Mouse (Mus musculus): ENCODE measurements around the gene Desi1. TPM values are rescaled to one million over a fixed set of nuclear protein-coding genes. Genes with fewer than 3 reads are reported as not detected.

The Desi1 gene
- polyA plus RNA-seq (2015; fragmentation: Nextera tagmentation; extraction: Ambion mirVana): 23.0 and 23.4 TPM in 2 replicates

- Histone ChIP-seq H3K4me3 (replicated peaks) (no peak within 1 kb of the TSS), H3K36me3 (peaks cover 29% of the 10 kb centered on the region), H3K27me3 (replicated peaks) (no peaks in the 10 kb centered on the region), H3K9me3 (no peaks in the 10 kb centered on the region), H3K4me2 (no peak within 1 kb of the TSS), H3K27ac (no peak within 1 kb of the TSS), H3K4me1 (no peaks in the 10 kb centered on the region), H3K9ac (no peak within 1 kb of the TSS)
- no peak for ATAC-seq (ENCODE audit: insufficient read depth, low FRiP score, low read depth)
- 91% methylated on average over 4 of the region's 4 CpGs for WGBS
Measured at GRCm38 (mm10) chr15:82033762-82034161, at the start of gene Desi1. Desi1 (minus strand) TSS chr15:82033862.

GRCm38 (mm10) chr15:82081161-82081560 lies 47.5 kb upstream of the Desi1 start:
- Histone ChIP-seq H3K9me3 (no peaks in the 10 kb centered on the region), H3K9ac (no peak overlapping the region), H3K36me3 (no peaks in the 10 kb centered on the region), H3K27ac (no peak overlapping the region), H3K4me1 (no peaks in the 10 kb centered on the region), H3K4me3 (replicated peaks) (no peak overlapping the region), H3K27me3 (replicated peaks) (no peaks in the 10 kb centered on the region), H3K4me2 (no peak overlapping the region)
- WGBS: 27% methylated on average over 7 of the region's 7 CpGs
- no peak for ATAC-seq (ENCODE audit: insufficient read depth, low FRiP score, low read depth)

GRCm38 (mm10) chr15:82079883-82080282 lies 46.2 kb upstream of the Desi1 start:
- no peaks in the 10 kb centered on the region for H3K4me1 ChIP-seq
- no peaks in the 10 kb centered on the region for H3K27me3 ChIP-seq (replicated peaks)
- no peak overlapping the region for H3K4me3 ChIP-seq (replicated peaks)
- 50% methylated on average over 10 of the region's 10 CpGs for WGBS
- H3K9ac ChIP-seq: no peak overlapping the region
- no peak for ATAC-seq (ENCODE audit: insufficient read depth, low FRiP score, low read depth)
- H3K4me2 ChIP-seq: no peak overlapping the region
- no peaks in the 10 kb centered on the region for H3K36me3 ChIP-seq
- no peak overlapping the region for H3K27ac ChIP-seq
- H3K9me3 ChIP-seq: no peaks in the 10 kb centered on the region

GRCm38 (mm10) chr15:82073490-82073889 lies 39.8 kb upstream of the Desi1 start:
- WGBS: 74% methylated on average over 7 of the region's 7 CpGs
- Histone ChIP-seq H3K36me3 (no peaks in the 10 kb centered on the region), H3K4me3 (replicated peaks) (no peak overlapping the region), H3K4me1 (peaks cover 5% of the 10 kb centered on the region; the same call in 1 of the 2 replicates), H3K9ac (no peak overlapping the region), H3K27ac (no peak overlapping the region), H3K4me2 (no peak overlapping the region), H3K27me3 (replicated peaks) (peaks cover 21% of the 10 kb centered on the region), H3K9me3 (no peaks in the 10 kb centered on the region)
- ATAC-seq (ENCODE audit: insufficient read depth, low FRiP score, low read depth): no peak

- H3K9ac ChIP-seq: no peak overlapping the region
- H3K4me1 ChIP-seq: peaks cover 5% of the 10 kb centered on the region; the same call in 1 of the 2 replicates
- H3K27ac ChIP-seq: no peak overlapping the region
- H3K4me2 ChIP-seq: no peak overlapping the region
- no peak overlapping the region for H3K4me3 ChIP-seq (replicated peaks)
- no peaks in the 10 kb centered on the region for H3K9me3 ChIP-seq
- peaks cover 25% of the 10 kb centered on the region for H3K27me3 ChIP-seq (replicated peaks)
- H3K36me3 ChIP-seq: no peaks in the 10 kb centered on the region
- no peak for ATAC-seq (ENCODE audit: insufficient read depth, low FRiP score, low read depth)
- WGBS: 87% methylated on average over 26 of the region's 26 CpGs
Measured at GRCm38 (mm10) chr15:82071816-82072469, 38.3 kb upstream of the Desi1 start.

- Histone ChIP-seq H3K36me3 (no peaks in the 10 kb centered on the region), H3K4me3 (replicated peaks) (no peak within 1 kb of the TSS), H3K9ac (no peak within 1 kb of the TSS), H3K27ac (no peak within 1 kb of the TSS), H3K27me3 (replicated peaks) (peaks cover 25% of the 10 kb centered on the region), H3K4me2 (peak within 1 kb of the TSS; percentile 33; the same call in 1 of the 2 replicates), H3K4me1 (peaks cover 5% of the 10 kb centered on the region; the same call in 1 of the 2 replicates), H3K9me3 (no peaks in the 10 kb centered on the region)
- WGBS: 17% methylated on average over 40 of the region's 40 CpGs
- no peak for ATAC-seq (ENCODE audit: insufficient read depth, low FRiP score, low read depth)
Measured at GRCm38 (mm10) chr15:82069898-82070297, 36.2 kb upstream of the Desi1 start, which contains the start of gene Mei1. Mei1 (plus strand) TSS chr15:82069996.

GRCm38 (mm10) chr15:82065511-82065910 lies 31.8 kb upstream of the Desi1 start:
- no peak overlapping the region for H3K9ac ChIP-seq
- no peaks in the 10 kb centered on the region for H3K9me3 ChIP-seq
- H3K27ac ChIP-seq: no peak overlapping the region
- peaks cover 34% of the 10 kb centered on the region for H3K27me3 ChIP-seq (replicated peaks)
- peaks cover 5% of the 10 kb centered on the region; the same call in 1 of the 2 replicates for H3K4me1 ChIP-seq
- H3K4me3 ChIP-seq (replicated peaks): no peak overlapping the region
- no peaks in the 10 kb centered on the region for H3K36me3 ChIP-seq
- peak; percentile 50; the same call in 1 of the 2 replicates for ATAC-seq (ENCODE audit: insufficient read depth, low FRiP score, low read depth)
- no peak overlapping the region for H3K4me2 ChIP-seq
- WGBS: 14% methylated on average over 7 of the region's 7 CpGs

- no peak for ATAC-seq (ENCODE audit: insufficient read depth, low FRiP score, low read depth)
- Histone ChIP-seq H3K4me1 (no peaks in the 10 kb centered on the region), H3K9me3 (no peaks in the 10 kb centered on the region), H3K4me2 (no peak overlapping the region), H3K9ac (no peak overlapping the region), H3K36me3 (no peaks in the 10 kb centered on the region), H3K27me3 (replicated peaks) (peaks cover 20% of the 10 kb centered on the region), H3K27ac (no peak overlapping the region), H3K4me3 (replicated peaks) (no peak overlapping the region)
- WGBS: 56% methylated on average over 14 of the region's 14 CpGs
Measured at GRCm38 (mm10) chr15:82063909-82064308, 30.2 kb upstream of the Desi1 start.

- 93% methylated on average over 1 of the region's 1 CpGs for WGBS
- no peak within 1 kb of the TSS for H3K27ac ChIP-seq
- H3K9me3 ChIP-seq: no peaks in the 10 kb centered on the region
- no peak within 1 kb of the TSS for H3K4me3 ChIP-seq (replicated peaks)
- no peak within 1 kb of the TSS; the same call in 1 of the 2 replicates for H3K4me2 ChIP-seq
- H3K9ac ChIP-seq: no peak within 1 kb of the TSS
- no peak for ATAC-seq (ENCODE audit: insufficient read depth, low FRiP score, low read depth)
- 0 out of 2 replicates have a peak, but pooled peaks cover 11% of the 10 kb centered on the region for H3K27me3 ChIP-seq (replicated peaks)
- H3K4me1 ChIP-seq: no peaks in the 10 kb centered on the region
- H3K36me3 ChIP-seq: no peaks in the 10 kb centered on the region
Measured at GRCm38 (mm10) chr15:82058719-82059201, 25.1 kb upstream of the Desi1 start, which contains the start of gene 4930407I10Rik. 4930407I10Rik (plus strand) TSS chr15:82059151.

GRCm38 (mm10) chr15:82052544-82052943 lies 18.9 kb upstream of the Desi1 start:
- H3K9ac ChIP-seq: no peak overlapping the region
- H3K4me1 ChIP-seq: no peaks in the 10 kb centered on the region
- no peaks in the 10 kb centered on the region for H3K27me3 ChIP-seq (replicated peaks)
- H3K4me3 ChIP-seq (replicated peaks): no peak overlapping the region
- H3K9me3 ChIP-seq: no peaks in the 10 kb centered on the region
- ATAC-seq (ENCODE audit: insufficient read depth, low FRiP score, low read depth): no peak
- H3K27ac ChIP-seq: no peak overlapping the region
- H3K4me2 ChIP-seq: no peak overlapping the region
- WGBS: 58% methylated on average over 5 of the region's 5 CpGs
- no peaks in the 10 kb centered on the region for H3K36me3 ChIP-seq

- under 1% methylated on average over 74 of the region's 74 CpGs for WGBS
- peak; percentile 84 for ATAC-seq (ENCODE audit: insufficient read depth, low FRiP score, low read depth)
- H3K9me3 ChIP-seq: no peaks in the 10 kb centered on the region
- H3K36me3 ChIP-seq: peaks cover 11% of the 10 kb centered on the region
- peaks cover 9% of the 10 kb centered on the region; the same call in 1 of the 2 replicates for H3K4me1 ChIP-seq
- no peaks in the 10 kb centered on the region for H3K27me3 ChIP-seq (replicated peaks)
- peak within 1 kb of the TSS; percentile 99 for H3K9ac ChIP-seq
- H3K4me2 ChIP-seq: peak within 1 kb of the TSS; percentile 85
- H3K27ac ChIP-seq: peak within 1 kb of the TSS; percentile 94
- peak within 1 kb of the TSS; percentile 100 for H3K4me3 ChIP-seq (replicated peaks)
Measured at GRCm38 (mm10) chr15:82047080-82047883, 13.6 kb upstream of the Desi1 start, which contains the start of gene Snu13. Snu13 (minus strand) TSS chr15:82047598.
